Mouse (Mus musculus): ENCODE results near the gene Wdr70.
A peak's percentile ranks its signal among the peaks of the same experiment; 100 is the strongest.

Wdr70 gene

DNA sequence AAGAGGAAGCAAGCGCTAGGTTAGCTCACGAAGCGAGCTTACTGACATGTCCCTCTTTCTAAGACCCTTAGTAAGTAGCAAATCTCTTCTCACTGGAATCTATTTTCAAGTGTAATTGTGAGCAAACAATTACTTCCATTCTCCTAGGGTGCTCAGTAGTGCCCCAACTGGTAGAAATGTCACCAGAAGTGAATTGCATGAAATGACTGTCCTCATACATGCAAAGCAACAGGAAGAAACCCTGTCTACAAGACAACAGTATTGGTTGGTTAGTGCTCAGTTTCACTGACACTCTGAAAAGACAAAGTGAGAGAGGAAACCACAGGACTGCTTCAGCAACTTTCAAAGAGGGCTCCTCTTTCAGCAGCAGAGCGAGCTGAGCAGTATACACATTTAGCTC is 173.6 kb downstream of the Wdr70 start:
- peak; percentile 9 for DNase-seq

DNA sequence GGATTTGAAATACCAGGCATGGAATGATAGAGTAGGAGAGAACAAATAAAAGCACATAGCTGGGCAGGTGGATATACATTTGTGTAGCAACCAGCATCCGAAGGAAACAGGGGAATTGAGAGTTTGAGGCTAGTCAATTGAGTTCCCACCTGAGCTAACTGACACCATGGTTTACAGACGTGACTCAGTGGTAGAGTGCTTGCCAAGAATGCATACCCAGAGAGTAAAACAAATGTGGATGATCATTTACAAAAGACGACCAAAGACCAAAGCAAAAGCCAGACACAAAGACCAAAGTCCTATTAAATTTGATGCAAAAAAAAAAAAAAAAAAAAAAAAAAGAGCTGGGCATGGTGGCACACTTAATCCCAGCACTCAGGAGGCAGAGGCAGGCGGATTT is 175.7 kb downstream of the Wdr70 start:
- no peak for DNase-seq

DNA sequence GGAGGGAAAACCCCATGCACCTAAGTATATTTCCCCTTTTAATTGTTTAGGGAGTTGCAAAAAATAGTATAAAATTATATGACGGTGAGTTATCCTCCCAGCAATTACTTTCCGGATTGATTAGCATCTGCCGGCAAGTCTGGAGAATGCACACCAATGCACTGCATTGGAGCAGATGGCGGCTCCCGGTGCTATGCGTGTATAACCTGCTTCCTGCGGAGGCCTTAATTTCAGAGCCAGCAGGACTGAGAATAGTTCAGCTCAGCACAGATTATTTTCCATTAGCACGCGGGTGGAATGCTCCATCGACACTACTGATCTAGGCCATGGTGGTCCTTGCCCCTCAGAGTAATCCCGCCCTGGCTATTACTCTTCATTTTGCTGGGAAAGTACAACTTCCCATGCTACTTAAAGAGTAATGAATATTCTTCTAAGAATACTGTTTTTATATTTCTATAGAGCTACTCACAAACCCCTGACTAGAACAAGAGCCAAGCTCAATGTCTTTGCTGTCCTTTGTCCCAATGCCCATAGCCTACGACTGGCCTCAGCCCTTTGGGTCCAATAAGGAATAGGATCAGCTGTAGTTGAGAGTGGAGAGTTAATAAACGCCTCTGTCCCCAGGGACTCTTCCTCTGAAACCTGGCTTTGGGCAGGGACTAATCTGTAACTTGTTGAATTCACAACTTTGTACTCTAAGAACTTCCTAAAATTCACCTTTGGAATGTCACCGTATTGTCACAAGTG is 176.5 kb downstream of the Wdr70 start:
- no peak for DNase-seq

DNA sequence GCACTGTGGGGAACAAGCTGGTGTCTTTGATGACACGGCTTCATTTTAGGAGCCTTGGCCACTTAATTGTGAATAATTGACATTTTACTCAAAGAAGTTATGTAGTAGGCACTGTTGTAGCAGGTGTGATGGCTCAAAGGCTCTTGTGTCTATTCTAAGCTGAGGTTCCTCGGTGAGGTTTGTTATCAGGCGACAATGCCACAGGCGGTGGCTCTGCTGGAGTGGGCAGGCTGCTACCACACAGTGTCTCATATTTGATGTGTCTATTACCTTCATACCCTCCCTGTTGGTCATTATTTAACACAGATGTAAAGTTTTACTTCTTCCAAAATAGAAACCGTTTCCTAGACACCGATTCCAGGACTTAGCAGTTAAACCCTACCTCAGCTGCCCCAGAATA is 177.9 kb downstream of the Wdr70 start:
- DNase-seq = no peak

DNA sequence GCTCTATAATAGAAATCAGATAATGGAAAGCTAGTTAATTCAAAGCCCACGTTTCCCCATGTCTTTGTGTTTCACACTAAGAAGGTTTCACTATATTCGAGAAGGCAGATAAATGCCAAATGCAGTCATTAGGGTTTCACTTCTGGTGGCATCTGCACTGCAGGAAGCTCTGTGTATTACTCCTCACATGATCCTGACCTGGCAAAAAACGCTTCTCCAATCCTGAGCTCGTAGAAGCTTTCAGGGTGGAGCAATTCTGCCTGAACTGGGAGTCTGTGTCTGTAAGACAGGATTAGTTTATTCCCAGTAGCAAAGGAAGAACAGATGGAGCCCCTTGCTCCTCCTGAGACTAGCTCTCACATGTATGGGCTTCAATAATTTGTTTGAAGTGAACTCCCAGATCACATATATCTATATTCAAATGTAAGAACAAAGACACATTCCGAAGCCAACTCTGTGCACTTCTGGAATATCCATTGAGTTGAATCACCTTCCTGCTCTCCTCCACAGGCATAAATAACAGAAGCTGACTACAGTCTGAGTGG is 192.4 kb downstream of the Wdr70 start:
- no peak for DNase-seq

DNA sequence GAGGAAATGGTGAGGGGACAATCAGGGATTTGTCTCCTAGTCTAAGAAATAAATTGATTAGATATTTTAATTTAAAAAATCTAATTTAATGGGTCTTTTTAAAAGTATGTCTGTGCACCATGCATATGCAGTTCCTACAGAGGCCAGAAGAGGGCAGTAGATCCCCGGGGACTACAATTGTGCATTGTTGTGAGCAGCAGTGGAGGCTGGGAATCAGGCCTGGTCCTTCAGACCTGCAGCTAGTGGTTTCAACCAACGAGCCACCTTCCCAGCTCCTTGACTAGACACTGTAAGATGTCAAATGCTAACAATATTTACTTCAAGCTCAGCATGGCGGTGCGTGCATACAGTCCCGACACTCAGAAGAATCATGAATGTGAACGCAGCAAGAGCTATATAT is 199.7 kb downstream of the Wdr70 start:
- DNase-seq = no peak

DNA sequence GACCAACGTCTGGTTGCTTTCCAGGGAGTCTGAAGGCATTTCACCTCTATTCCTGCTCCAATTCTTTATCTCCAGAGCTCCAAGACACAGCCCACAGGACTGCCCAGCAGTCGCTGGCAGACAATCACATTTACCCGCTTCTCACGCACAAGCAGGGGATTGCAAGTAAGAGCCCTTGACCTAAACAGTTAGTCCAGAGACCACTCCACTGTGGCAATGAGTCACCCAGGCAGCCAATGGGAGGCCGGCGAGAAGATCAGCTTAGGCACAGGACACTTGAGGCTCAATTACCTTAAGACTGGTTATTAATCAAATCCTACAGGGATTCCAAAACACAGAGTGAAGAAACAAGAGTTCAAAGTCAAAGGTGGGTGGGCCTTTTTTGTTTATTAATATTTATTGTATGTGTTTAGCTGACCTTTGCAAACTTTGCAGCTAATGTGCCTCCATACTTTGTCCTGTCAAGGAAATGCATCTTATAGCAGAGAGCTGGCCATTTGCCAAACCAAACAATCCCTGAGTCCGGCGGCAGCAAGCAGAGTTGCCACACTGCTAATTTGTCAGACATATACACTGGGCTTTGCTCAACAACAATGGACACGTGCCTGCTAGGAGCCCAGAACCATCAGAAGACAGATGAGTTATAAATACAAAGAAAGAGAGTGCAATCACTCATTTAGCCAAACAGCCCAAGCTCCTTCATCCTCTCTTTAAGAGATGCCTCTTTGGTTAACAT is 207.3 kb downstream of the Wdr70 start:
- DNase-seq = peak; percentile 30

DNA sequence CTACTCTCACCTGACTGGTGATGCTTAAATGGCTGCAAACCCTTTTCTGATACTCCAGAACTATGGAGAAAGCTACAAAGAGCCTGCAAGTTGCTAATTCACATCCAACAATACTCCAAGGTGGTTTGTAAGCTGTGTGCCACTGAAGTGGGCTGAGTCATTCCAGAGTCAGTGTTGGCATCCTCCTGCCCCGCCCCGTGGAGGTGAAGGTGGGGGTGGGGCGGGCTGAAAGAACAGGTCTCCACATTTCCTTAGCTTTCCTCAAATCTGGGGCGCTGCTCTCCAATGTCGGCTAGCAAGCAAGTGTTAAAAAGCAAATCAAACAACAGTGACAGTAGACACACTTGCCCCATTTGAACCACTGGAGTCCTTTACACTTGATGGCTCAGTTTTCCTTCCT is 208.7 kb downstream of the Wdr70 start:
- DNase-seq = no peak

DNA sequence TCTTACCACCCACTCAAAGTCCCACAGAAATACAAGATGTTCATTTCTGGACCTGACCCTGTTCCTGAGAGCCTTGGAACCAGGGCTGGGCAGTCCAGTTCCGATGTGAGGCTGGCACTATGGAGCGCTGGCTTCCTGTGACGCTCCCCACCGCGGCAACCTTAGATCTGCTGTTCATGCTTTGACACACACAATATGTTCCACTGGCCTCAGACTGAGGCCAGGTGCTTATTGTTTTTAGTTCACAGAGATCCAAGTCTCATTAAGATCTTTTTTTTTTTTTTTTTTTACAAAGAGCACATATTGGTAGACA is 209.7 kb downstream of the Wdr70 start:
- no peak for DNase-seq

DNA sequence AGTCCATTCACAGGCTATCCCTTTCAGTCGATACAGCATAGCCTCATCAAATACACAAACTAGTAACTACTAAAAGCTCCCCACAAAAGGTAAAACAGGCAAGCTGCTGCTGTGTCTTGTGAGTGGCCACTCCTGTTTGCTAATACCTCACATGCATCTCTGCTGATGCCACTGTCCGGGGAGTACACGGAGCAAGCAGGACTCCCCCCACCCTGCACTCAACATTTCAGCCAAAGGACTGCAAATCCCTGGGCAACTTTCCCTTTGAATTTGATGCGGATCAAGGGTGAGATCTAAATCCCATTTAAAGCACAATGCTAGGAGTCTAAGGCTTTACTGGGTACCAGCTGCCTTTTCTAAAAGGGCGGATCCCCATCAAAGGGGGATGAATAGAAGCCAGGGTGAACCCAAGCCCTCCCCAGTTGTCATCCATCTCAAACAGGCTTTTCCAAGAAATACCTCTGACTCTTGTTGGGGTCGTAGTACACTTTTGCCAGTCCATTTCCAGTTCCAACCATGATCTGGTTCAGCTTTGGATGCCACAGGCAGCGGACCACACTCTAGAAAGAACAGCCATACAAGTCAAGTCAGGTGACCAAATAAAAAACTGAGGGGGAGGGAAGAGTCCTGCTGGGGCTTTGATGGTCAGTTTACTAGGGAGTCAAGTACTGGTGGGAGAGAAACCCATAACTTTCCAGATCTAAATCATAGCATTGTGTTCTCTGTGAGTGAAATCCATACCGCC is 210.2 kb downstream of the Wdr70 start:
- DNase-seq = no peak

DNA sequence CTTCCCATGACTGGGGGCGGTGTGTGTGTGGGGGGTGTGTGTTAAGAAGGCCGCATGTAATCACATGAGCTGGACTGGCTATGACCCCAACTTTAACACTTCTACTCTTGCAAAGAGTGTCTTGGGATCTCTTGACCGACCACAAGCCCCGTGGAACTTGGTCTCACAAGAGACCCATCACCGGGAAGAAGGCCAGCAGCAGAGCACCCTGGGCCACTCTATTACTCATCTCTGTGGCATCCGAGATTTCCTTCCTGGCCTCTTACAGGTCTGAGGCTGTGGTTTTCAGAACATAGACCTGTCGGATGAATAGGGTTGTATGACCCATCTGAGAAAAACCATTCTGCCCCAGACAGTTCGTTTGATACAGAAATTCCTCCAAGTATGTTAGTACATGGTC is 212.4 kb downstream of the Wdr70 start:
- no peak for DNase-seq

DNA sequence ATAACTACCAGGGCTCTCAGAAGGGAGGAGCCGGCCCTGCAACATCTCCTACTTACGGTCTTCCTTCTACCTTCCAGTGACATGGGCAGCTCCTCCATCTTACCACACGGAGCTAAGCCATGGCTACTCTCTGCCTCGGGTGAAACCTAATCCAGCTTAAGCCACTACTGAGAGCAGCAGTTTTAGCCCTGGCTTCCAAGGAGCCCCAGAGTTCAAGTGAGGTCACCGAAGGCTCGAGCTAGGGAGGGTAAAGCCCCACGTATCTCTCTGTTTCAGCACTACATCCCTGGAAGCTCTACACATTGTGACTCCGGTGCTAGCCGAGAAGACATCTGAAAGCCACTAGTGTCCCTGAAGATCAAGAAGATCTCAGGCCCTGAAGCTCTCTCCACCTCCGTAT is 213.9 kb downstream of the Wdr70 start:
- peak; percentile 34 for DNase-seq

DNA sequence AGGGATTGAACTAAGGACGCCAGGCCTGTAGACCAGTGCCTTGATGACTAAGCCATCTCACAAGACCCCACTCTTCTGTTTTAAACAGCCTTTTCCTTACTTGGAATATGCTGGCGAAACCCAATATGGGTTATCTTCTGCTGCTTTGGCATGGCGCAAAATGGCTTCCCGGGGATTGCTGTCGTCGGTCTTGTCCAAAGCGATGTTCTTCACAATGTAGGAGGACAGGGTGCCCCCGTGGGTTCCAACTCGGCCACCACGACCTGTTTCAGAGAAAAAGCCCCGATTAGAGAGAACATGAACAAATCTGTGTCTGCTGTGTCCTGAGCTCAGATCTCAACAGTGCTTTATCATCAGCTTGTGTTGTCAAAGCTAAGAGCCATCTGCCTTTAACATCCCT is 214.8 kb downstream of the Wdr70 start:
- DNase-seq = no peak

DNA sequence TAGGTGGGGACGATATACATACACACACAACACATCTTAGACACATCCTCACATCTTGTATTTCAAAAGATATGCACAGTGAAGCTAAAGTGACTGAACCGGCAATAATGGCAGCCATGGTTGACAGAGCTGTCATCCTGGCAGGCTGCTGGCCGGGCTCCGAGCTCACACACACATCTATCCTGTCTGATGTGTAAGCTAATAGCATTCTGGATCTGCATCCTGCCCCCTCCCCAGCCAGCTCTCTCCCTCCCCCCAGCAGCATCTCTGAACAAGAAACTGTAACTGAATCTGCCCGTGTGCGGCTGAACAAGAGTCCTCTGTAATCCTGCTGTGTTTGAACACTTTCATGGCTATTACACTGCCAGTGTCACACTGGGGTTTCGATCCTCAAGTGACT is 219.1 kb downstream of the Wdr70 start:
- no peak for DNase-seq

DNA sequence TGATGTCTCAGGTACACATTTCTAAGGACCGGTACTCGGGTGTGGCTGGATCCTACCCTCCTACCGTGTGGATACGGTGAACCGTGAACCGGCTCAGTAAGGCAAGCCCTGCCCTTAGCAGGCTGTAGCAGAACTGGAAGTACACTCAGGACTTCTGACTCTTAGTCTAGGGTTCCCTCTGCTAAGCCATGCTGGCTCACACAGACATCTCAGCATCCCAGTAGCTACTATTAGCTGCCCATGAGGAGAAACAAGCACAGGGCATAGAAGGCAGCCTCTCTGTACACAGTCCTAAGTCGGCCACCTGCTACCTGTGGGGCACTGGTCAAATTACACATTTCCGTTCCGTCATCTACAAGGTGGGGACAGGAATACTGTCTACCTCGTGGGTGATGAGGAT is 220.1 kb downstream of the Wdr70 start:
- DNase-seq = no peak

DNA sequence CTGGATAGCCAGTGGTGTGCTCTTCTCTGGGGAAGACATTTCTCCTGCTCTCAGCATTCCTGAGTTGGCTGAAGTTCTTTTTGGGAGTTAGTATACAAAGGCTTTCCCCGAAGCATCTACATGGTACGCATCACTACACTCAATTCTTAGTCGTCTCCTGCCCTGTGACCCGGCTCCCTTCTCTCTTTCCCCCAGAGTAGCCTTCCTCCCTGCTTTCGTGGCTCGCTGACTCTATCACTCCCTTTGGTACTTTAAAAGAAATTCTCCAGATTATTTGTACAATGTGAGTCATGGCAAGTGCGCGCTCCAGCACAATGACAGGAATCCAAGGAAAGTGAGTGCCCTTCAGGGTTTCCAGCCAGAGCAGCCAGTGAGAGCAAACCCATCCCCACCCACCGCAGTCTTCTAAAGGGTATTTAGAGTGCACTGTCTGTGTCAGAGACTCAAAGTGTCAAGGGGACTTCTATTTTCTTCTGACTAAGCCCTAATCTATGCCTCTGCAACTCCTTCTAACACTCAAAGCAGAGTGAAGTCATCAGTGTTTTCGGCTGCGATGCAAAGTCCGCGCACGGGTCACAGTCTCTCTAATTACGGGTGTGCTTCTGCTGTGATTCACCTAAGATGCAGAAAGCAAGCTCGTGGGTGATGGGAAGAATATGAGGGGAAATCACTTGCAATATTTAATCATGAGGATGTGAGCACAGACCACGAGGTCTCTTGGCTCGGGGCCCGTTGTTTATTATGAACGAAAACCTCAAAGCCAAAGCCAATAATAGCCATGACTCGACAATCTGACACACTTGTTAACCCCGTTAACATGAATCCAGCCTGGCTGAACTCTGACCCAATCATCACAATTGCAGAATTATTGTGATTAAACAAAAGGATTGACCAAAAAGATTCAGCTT is 221.2 kb downstream of the Wdr70 start:
- DNase-seq = peak; percentile 34

DNA sequence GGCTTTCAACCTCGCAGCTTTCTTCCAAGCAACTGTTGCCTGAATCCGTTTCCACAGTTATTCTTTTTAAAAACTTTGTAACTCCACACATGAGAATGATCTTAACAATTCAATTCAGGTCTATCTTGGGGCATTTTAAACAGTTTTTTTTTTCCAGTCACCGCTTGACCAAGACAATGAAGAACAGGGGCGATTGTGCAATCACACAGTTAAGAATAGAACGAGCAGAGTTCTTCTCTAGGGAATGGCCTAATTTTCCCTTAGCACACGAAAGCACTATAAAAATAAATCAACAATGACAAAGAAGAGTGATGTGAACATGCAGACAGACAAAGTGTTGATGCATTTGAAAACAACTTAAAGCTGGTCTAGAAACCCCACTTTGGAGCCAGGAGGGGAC is 223.1 kb downstream of the Wdr70 start:
- no peak for DNase-seq

DNA sequence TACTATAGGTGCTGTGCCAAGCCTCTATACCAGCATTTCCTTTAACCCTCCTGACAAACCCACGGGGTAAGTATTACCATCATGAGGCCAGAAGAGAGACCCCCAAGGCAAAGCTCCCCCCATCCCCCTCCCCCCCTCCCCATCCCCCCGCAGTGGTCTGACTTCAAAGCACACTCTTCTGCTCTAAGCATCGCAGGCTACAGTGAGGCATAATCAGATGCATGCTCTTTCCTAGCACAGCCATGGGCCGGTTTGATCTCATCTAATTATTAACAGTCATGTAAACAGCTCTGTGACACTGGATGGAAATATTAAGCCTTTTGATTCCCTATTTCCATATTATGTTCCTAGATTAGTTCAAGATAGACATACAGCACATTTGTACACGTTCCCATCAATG is 226.5 kb downstream of the Wdr70 start:
- DNase-seq = no peak

DNA sequence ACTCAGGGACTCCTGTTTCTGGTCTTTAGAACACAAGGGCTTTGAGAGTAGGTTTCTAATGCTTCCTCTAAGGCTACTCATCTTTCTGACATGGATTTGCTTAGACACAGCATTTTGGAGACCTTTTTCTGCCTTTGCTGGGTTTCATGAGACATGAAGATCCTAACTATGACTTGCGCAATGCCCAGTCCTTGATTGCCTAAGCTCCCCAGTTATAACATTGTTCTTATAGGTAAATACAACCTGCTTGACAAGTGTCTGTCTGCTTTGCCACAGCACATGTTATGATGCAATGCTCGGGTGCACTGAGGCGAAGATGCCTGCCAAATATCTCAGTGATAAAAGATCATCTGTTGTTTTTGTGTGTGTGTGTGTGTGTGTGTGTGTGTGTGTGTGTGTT is 233.7 kb downstream of the Wdr70 start:
- DNase-seq = no peak

DNA sequence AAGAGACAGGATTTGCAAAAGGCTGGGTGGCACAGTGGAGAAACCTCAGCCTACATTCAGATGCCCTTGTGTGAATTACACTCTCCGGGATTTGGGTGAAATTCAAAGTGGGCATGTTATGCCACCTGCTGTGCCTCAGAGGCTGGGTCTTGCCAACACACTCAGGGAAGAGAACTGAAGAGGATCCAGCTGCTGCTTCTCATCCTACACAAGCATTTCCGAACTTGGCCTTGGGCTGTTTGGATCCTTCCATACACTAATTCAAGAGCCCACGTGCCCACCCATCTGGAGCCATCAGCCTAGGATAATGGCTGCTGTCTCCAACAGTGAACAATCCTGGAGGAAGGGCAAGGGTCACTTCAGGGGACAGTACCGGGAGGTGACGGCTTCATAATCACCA is 235.7 kb downstream of the Wdr70 start:
- no peak for DNase-seq

DNA sequence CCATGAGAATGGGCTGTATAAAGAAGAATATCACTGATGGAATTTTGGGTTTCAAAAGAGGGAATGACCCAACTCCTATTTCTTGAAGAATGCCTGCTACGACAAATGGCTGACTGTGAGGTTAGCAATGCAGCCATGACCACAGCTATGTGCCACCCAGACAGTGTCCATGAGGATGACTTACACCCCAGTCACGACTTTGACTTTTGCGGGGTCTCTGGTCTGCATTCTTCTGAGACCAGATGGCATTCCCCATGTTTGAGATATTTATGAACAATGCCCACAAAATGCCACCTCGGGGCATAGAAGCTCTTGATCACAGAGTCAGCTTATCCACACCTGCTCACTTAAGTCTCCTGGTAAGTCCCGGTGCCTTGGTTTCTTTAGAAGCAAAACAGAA is 236.1 kb downstream of the Wdr70 start:
- DNase-seq = no peak

DNA sequence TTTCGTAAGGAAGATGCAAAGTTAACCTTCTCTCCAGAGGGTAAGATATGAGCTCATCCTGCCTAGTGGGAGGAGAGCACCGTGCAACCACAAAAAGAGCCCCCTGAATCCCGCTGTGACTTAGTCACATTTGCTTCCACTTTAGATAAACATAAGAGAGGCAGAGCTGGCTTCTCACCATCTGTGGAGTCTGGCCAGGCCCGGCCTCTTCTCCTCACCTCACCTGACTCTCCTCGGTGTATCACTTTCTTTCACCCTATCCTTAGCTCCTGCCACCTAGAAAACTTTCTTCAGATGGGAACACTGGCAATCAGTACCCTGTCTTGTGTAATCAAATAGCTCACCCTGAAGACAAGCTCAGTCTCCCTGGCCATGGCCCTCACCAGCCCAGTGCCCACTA is 240.2 kb downstream of the Wdr70 start:
- no peak for DNase-seq

DNA sequence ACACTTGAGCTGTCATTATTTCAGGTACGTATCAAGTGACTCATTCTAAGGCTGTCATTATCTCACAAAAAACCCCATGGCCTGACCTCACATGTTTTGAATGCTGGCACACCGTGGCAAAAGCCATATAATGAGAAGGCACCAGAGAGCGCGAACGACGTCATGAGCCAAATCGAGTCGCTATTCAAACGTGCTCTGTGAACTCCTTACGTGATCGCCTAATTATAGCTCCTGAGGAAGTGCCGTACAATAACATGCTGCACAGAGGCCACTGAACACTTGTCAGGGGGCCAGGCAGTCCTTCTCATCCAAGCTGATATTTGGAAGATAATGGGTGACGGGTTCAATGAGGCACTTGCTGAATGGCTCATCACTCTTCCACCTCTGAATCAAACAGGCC is 241.6 kb downstream of the Wdr70 start:
- no peak for DNase-seq
